In the genomic region with DNA sequence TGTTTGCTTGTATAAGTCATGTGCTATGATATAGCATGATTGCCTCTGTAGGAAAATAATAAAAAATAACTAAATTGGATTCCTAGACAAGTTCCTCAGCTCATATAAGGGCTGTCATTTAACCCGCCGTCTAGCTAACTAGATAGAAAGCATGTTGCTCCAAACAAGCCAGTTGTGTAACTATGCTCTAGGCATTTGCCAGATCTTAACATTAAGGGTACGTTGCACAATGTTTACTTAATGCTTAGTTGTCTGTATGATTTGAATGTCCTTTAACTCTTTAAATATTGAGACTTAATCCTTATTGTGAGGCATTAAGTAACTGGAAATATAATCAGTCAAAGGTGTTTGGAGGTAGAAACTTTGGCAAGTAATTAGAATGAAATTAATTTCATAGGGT, we compare ENCODE assay signal across 26 mouse cellular contexts. TPM values are rescaled to one million over a fixed set of nuclear protein-coding genes. Genes with fewer than 3 reads are reported as not detected.
DNase-seq lines count a peak whose midpoint lies in the region; ATAC-seq and TF ChIP-seq lines count a peak whose summit lies in the region.
"Had no signal": no experiment of that assay in that cellular context is flagged by ENCODE, and none has a peak within 500 bp of the region (broad histone marks: within the 10 kb centered on the region; RNA-seq: fewer than 3 reads in every experiment).

No protein-coding gene starts in this region.

- TF ChIP-seq CTCF in lung, postnatal 0 days (IDR thresholded peaks at IDR 0.05): no peak
- TF ChIP-seq CTCF in lung, adult 2 months (IDR thresholded peaks at IDR 0.05; ENCODE audit: insufficient read depth, low read length): no peak

- no peak overlapping the region for H3K4me3 ChIP-seq in lung, postnatal 0 days (ENCODE audit: low read depth, low read length)
- H3K4me3 ChIP-seq in lung, adult 2 months (replicated peaks; ENCODE audit: extremely low read depth, low read depth, low read length): no peak overlapping the region
- H3K4me3 ChIP-seq: embryonic facial prominence, embryonic 12.5 days; embryonic facial prominence, embryonic 15.5 days; forebrain, embryonic 12.5 days; forebrain, embryonic 15.5 days; hindbrain, embryonic 13.5 days had no signal

- 34% methylated on average over 3 of the region's 3 CpGs for WGBS in lung, postnatal 0 days
- WGBS in lung, adult 2 months: 53% methylated on average over 3 of the region's 3 CpGs

- peaks cover 4% of the 10 kb centered on the region; the same call in 1 of the 2 replicates for H3K4me1 ChIP-seq in lung, postnatal 0 days (ENCODE audit: insufficient read depth, low read depth, low read length)
- no peaks in the 10 kb centered on the region for H3K4me1 ChIP-seq in lung, adult 2 months (ENCODE audit: control insufficient read depth, insufficient read depth, low read length)

- TF ChIP-seq POLR2A in lung, adult 2 months (IDR thresholded peaks at IDR 0.05; ENCODE audit: borderline replicate concordance, extremely low read depth, low read depth, low read length): no peak

- DNase-seq in lung, postnatal 0 days (ENCODE audit: low spot score): peak; percentile 73
- no peak for DNase-seq in lung, adult 2 months
- DNase-seq in 416B (ENCODE audit: low read depth) (peak; percentile 45), NIH3T3 (ENCODE audit: low read depth) (peak; percentile 15)
- DNase-seq in adrenal gland, postnatal 14 days: no peak
- DNase-seq: adrenal gland, postnatal 10 days; cerebellum, adult 11 months; cerebellum, adult 2 months; cerebellum, adult 9-11 months; cerebellum, postnatal 25 days; gastrocnemius, postnatal 25 days; heart, adult 11 months had no signal

- no peak overlapping the region for H3K27ac ChIP-seq in lung, postnatal 0 days (ENCODE audit: low read length)
- H3K27ac ChIP-seq: embryonic facial prominence, embryonic 12.5 days; embryonic facial prominence, embryonic 15.5 days; forebrain, embryonic 12.5 days; forebrain, embryonic 15.5 days; hindbrain, embryonic 13.5 days had no signal

- no peaks in the 10 kb centered on the region for H3K27me3 ChIP-seq in lung, postnatal 0 days (replicated peaks; ENCODE audit: insufficient read depth, low read length)
- H3K27me3 ChIP-seq: embryonic facial prominence, embryonic 12.5 days; embryonic facial prominence, embryonic 15.5 days; forebrain, embryonic 12.5 days; forebrain, embryonic 15.5 days; hindbrain, embryonic 13.5 days; Patski had no signal

- H3K36me3 ChIP-seq in lung, postnatal 0 days (ENCODE audit: insufficient read depth, low read length): no peaks in the 10 kb centered on the region
- H3K36me3 ChIP-seq: embryonic facial prominence, embryonic 12.5 days; embryonic facial prominence, embryonic 15.5 days; forebrain, embryonic 12.5 days; forebrain, embryonic 15.5 days; hindbrain, embryonic 13.5 days had no signal

- TF ChIP-seq EP300 in lung, postnatal 0 days (IDR thresholded peaks at IDR 0.05): 0 out of 2 replicates have a peak, but pooled peaks have one; percentile 36

- H3K9me3 ChIP-seq in lung, postnatal 0 days (ENCODE audit: low read length): no peaks in the 10 kb centered on the region
- H3K9me3 ChIP-seq: embryonic facial prominence, embryonic 12.5 days; embryonic facial prominence, embryonic 15.5 days; forebrain, embryonic 12.5 days; forebrain, embryonic 15.5 days; hindbrain, embryonic 13.5 days had no signal

- no peak for ATAC-seq in lung, postnatal 0 days
- no peak for ATAC-seq in granulocyte monocyte progenitor cell, adult 5-6 weeks (replicated peaks; ENCODE audit: poor library complexity, severe bottlenecking)
- ATAC-seq: forebrain, embryonic 15.5 days; hindbrain, embryonic 16.5 days; Patski had no signal

- no peak overlapping the region for H3K9ac ChIP-seq in lung, postnatal 0 days (replicated peaks; ENCODE audit: low read depth)
- H3K9ac ChIP-seq: embryonic facial prominence, embryonic 12.5 days; embryonic facial prominence, embryonic 15.5 days; forebrain, embryonic 12.5 days; forebrain, embryonic 15.5 days; hindbrain, embryonic 13.5 days had no signal

- no peak overlapping the region for H3K4me2 ChIP-seq in lung, postnatal 0 days (replicated peaks; ENCODE audit: low read depth, low read length)
- H3K4me2 ChIP-seq: embryonic facial prominence, embryonic 12.5 days; embryonic facial prominence, embryonic 15.5 days; forebrain, embryonic 12.5 days; forebrain, embryonic 15.5 days; heart, embryonic 11.5 days; hindbrain, embryonic 13.5 days had no signal

RNA-seq across cellular contexts. Expression of a gene that starts 4.1 kb away (rescaled TPM):
- 225 and 235 TPM in 2 replicates for polyA plus RNA-seq in lung, postnatal 0 days (2015; fragmentation: Nextera tagmentation; extraction: Ambion mirVana)
- 53.8 and 63.5 TPM in 2 replicates for polyA plus RNA-seq in lung, adult 2 months (2012; rRNA removed)
- 311 and 341 TPM in 2 replicates for total RNA-seq in adrenal gland, postnatal 14 days (2021)
- 106 and 109 TPM in 2 replicates for total RNA-seq in granulocyte monocyte progenitor cell, adult 5-6 weeks (2014; fragmentation: Nextera tagmentation)
- total RNA-seq in granulocyte monocyte progenitor cell, adult 5-6 weeks (2017): 107 and 114 TPM in 2 replicates

RNA-seq across cellular contexts. Expression of a gene that starts 4.3 kb away (rescaled TPM):
- polyA plus RNA-seq in lung, postnatal 0 days (2015; fragmentation: Nextera tagmentation; extraction: Ambion mirVana): 22.2 and 22.3 TPM in 2 replicates
- 20.0 and 26.0 TPM in 2 replicates for polyA plus RNA-seq in lung, adult 2 months (2012; rRNA removed)
- 44.5 and 46.5 TPM in 2 replicates for total RNA-seq in adrenal gland, postnatal 14 days (2021)
- 5.9 and 6.6 TPM in 2 replicates for total RNA-seq in granulocyte monocyte progenitor cell, adult 5-6 weeks (2014; fragmentation: Nextera tagmentation)
- 7.8 and 8.7 TPM in 2 replicates for total RNA-seq in granulocyte monocyte progenitor cell, adult 5-6 weeks (2017)

RNA-seq across cellular contexts. Expression of a gene that starts 20.4 kb away (rescaled TPM):
- not detected in 2 replicates for polyA plus RNA-seq in lung, postnatal 0 days (2015; fragmentation: Nextera tagmentation; extraction: Ambion mirVana)
- 0.08 and 0.14 TPM in 2 replicates for polyA plus RNA-seq in lung, adult 2 months (2012; rRNA removed)
- 0.11 TPM in 2 replicates for total RNA-seq in adrenal gland, postnatal 14 days (2021)
- 0.21 TPM in 1 of 2 replicates, not detected in the other for total RNA-seq in granulocyte monocyte progenitor cell, adult 5-6 weeks (2014; fragmentation: Nextera tagmentation)
- 0.93 TPM in 1 of 2 replicates, not detected in the other for total RNA-seq in granulocyte monocyte progenitor cell, adult 5-6 weeks (2017)
- total RNA-seq: common myeloid progenitor, adult 5-6 weeks; gastrocnemius, adult 8-10 months; heart, adult 8-10 months; hematopoietic stem cell, adult 5-6 weeks had no signal
- polyA plus RNA-seq: embryonic facial prominence, embryonic 15.5 days; heart, embryonic 11.5 days; heart, postnatal 0 days had no signal

Comparison
In these comparisons a context has a peak if more than half of its experiments do, and no peak if none do; other contexts are left out.
1. DNase-seq: peak in lung, postnatal 0 days (single experiment), 416B (single experiment) and NIH3T3 (single experiment); none in lung, adult 2 months (single experiment) and adrenal gland, postnatal 14 days (single experiment).